Mouse (Mus musculus): ENCODE results near the gene Mdc1. TPM values are rescaled to one million over a fixed set of nuclear protein-coding genes. Genes with fewer than 3 reads are reported as not detected.
A peak's percentile ranks its signal among the peaks of the same experiment; 100 is the strongest.

Gene Mdc1
- polyA plus RNA-seq (2015; fragmentation: Nextera tagmentation; extraction: Ambion mirVana), result 8.5 and 9.1 TPM in 2 replicates

DNA sequence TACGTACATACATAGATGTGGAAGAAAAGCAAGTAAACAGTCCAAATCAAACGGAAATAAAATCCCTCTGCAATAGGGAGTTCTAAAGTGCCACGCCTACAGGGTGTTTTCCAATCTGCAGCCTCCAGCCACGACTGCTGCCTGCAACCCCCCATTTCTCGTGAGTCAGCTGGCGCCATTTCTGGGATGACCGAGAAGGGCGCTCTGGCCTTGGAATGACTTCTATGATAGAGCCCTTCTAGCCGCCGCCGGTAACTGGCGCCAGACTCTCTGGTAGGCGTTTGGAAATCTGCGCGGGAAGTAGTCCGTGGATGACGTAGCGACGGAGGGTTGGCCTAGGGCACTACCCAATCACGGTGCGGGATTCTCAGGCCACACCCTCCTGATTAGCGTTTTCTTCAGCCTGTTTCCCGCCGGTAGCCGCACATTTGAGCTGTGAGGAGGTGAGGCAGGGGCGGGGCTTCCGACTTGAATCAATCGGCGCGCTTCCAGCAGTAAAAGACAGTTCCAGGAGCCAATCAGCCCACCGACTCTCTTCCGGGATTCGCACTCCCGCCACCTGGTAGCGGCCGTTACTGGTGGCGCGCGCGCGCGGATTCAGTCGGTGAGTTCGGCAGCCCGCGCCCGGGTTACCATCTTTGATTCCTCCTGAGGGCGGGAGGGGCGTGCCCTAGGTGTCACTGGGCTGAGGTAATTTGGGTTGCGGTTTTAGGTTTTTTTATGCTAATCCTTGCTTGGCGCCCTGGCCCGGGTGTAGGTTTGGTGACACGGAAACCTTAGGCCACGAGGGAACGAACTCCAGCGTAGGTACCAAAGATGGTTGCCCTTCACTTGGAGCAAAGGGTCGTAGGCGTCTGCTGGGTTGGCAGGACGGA lies at the start of gene Mdc1:
TSS of gene Mdc1 (plus strand) at position 440 of the 875 bp plus-strand sequence.
- H3K27me3 ChIP-seq, result no peaks in the 10 kb centered on the region
- peaks cover 28% of the 10 kb centered on the region for H3K36me3 ChIP-seq (replicated peaks)
- H3K4me2 ChIP-seq, result peak within 1 kb of the TSS; percentile 80
- H3K27ac ChIP-seq (replicated peaks), result peak within 1 kb of the TSS; percentile 96
- no peaks in the 10 kb centered on the region for H3K9me3 ChIP-seq (replicated peaks)
- H3K9ac ChIP-seq, result peak within 1 kb of the TSS; percentile 77
- WGBS (ENCODE audit: insufficient replicate concordance), result under 1% methylated on average over 59 of the region's 59 CpGs
- ATAC-seq (ENCODE audit: insufficient read depth), result peak; percentile 81
- peak within 1 kb of the TSS; percentile 72 for H3K4me3 ChIP-seq (replicated peaks)
- peaks cover 50% of the 10 kb centered on the region for H3K4me1 ChIP-seq (replicated peaks)

DNA sequence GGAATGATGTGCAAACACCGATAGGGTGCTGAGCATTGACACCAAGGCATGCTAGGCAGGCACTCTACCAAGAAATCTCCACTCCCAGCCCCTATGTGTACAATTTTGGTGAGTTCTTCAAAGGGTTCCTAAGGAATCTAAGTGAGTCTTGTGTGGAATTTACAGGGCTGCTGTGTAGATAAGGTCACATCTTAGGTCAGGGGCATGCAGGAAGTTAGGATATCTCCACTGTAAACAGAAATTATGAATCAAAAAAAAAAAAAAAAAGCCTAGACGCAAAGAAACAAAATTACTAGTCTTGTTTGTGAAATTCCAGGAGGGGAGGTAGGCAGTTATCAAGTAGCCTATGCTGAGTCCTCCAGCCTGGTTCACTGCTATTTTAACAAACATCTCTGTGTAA lies 48.5 kb upstream of the Mdc1 start:
- no peaks in the 10 kb centered on the region for H3K9me3 ChIP-seq (replicated peaks)
- no peak overlapping the region for H3K4me2 ChIP-seq
- no peak for ATAC-seq (ENCODE audit: insufficient read depth)
- no peaks in the 10 kb centered on the region for H3K36me3 ChIP-seq (replicated peaks)
- H3K27me3 ChIP-seq, result no peaks in the 10 kb centered on the region
- H3K4me3 ChIP-seq (replicated peaks), result no peak overlapping the region
- H3K4me1 ChIP-seq (replicated peaks), result peaks cover 21% of the 10 kb centered on the region
- 0 out of 2 replicates have a peak overlapping the region, but pooled peaks have one; percentile 6 for H3K27ac ChIP-seq (replicated peaks)
- H3K9ac ChIP-seq, result no peak overlapping the region
- 50% methylated on average over 2 of the region's 2 CpGs for WGBS (ENCODE audit: insufficient replicate concordance)

DNA sequence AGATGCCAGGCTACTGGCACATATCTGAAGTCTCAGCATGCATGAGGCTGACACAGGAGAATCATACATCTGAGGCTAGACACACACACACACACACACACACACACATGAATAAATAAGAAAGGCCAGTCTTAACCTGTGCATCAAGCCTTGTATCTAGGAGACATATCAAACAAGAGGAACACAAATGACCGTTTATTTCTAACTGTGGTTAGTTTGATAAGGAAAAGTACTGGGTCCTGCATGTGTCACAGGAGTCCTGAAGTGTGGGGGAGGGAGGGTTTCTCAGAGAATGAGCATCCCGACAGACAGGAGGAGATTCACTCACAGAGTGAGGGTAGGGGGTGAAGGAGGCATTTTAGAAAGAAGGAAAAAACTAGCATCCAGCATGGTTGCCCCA lies 46.2 kb upstream of the Mdc1 start:
- no peak overlapping the region for H3K9ac ChIP-seq

DNA sequence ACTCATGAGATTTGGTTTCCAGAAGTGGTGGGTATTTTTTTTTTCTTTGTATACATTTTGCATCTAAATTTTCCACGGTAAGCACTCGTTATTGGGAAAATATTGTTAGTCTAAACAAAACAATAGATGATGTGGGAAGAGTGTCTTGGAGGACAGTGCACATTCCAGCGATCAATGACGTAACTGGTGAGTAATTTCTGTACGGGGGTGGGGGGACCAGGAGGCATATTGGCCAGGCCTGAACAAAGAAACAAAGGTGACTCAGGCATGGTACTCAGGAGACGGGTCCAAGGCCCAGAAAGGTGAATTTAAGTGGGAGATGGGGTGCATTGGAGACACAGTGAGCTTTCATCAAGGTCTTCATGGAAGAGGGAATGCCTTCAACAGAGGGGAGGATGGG lies 45.7 kb upstream of the Mdc1 start:
- Histone ChIP-seq H3K9me3 (replicated peaks) (no peaks in the 10 kb centered on the region), H3K4me3 (replicated peaks) (no peak overlapping the region), H3K9ac (no peak overlapping the region), H3K36me3 (replicated peaks) (no peaks in the 10 kb centered on the region), H3K4me1 (replicated peaks) (peaks cover 21% of the 10 kb centered on the region), H3K4me2 (no peak overlapping the region), H3K27me3 (no peaks in the 10 kb centered on the region), H3K27ac (replicated peaks) (no peak overlapping the region; the same call in 1 of the 2 replicates)
- ATAC-seq (ENCODE audit: insufficient read depth), result no peak
- WGBS (ENCODE audit: insufficient replicate concordance), result 66% methylated on average over 6 of the region's 6 CpGs

More for the DNA sequence above, 46.2 kb upstream of the Mdc1 start:
- no peak overlapping the region for H3K4me3 ChIP-seq (replicated peaks)
- H3K9me3 ChIP-seq (replicated peaks), result no peaks in the 10 kb centered on the region
- H3K36me3 ChIP-seq (replicated peaks), result no peaks in the 10 kb centered on the region
- peak; percentile 66 for ATAC-seq (ENCODE audit: insufficient read depth)
- no peak overlapping the region for H3K4me2 ChIP-seq
- 20% methylated on average over 2 of the region's 2 CpGs for WGBS (ENCODE audit: insufficient replicate concordance)
- peaks cover 21% of the 10 kb centered on the region for H3K4me1 ChIP-seq (replicated peaks)
- no peaks in the 10 kb centered on the region for H3K27me3 ChIP-seq
- H3K27ac ChIP-seq (replicated peaks), result peak overlapping the region; percentile 9; the same call in 1 of the 2 replicates

DNA sequence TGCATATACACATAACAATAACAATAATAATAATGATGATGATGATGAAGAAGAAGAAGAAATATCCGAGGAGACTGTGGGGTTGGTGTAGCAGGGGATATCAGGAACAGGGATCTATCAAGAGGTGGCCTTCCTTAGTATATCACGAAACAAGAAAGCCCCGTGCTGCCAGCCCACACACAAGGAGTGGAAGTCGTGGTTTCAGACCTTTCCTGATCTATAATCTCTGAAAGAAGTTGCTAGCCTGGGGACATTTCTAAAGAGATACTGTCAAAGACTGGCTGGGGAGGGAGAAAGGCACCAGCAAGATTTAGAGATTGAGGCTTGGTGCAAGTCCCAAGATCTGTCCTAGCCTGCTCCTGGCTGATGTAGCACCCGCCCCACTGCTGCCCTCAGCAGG lies 44.5 kb upstream of the Mdc1 start:
- 0 out of 2 replicates have a peak overlapping the region, but pooled peaks have one; percentile 29 for H3K27ac ChIP-seq (replicated peaks)
- no peak overlapping the region for H3K4me3 ChIP-seq (replicated peaks)
- no peak overlapping the region for H3K4me2 ChIP-seq
- H3K9me3 ChIP-seq (replicated peaks), result no peaks in the 10 kb centered on the region
- WGBS (ENCODE audit: insufficient replicate concordance), result 14% methylated on average over 5 of the region's 5 CpGs
- ATAC-seq (ENCODE audit: insufficient read depth), result no peak
- H3K36me3 ChIP-seq (replicated peaks), result no peaks in the 10 kb centered on the region
- H3K9ac ChIP-seq, result no peak overlapping the region
- H3K27me3 ChIP-seq, result no peaks in the 10 kb centered on the region
- H3K4me1 ChIP-seq (replicated peaks), result peaks cover 21% of the 10 kb centered on the region

DNA sequence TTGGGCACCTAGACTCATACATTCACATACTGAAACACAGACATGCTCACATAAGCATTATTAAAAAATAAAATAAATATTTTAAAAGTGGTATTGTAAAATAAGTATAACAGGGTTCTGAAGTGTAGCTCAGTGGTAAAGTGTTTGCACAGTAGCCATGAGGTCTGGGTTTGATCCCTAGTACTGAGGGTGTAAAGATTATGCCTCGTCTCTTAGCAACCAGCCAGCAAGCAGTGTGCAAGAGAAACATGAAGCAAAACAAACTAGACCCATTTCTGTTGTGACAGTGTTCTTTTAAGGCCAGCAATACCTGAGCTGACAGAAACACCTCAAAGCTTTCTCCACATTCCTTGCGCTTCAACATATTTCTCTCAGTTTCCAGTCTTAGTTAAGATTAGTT lies 40.4 kb upstream of the Mdc1 start:
- Histone ChIP-seq H3K36me3 (replicated peaks) (no peaks in the 10 kb centered on the region), H3K9me3 (replicated peaks) (no peaks in the 10 kb centered on the region), H3K27me3 (no peaks in the 10 kb centered on the region), H3K4me2 (no peak overlapping the region), H3K9ac (no peak overlapping the region), H3K4me3 (replicated peaks) (no peak overlapping the region), H3K4me1 (replicated peaks) (peaks cover 7% of the 10 kb centered on the region), H3K27ac (replicated peaks) (no peak overlapping the region)
- 57% methylated on average over 2 of the region's 2 CpGs for WGBS (ENCODE audit: insufficient replicate concordance)
- no peak for ATAC-seq (ENCODE audit: insufficient read depth)

DNA sequence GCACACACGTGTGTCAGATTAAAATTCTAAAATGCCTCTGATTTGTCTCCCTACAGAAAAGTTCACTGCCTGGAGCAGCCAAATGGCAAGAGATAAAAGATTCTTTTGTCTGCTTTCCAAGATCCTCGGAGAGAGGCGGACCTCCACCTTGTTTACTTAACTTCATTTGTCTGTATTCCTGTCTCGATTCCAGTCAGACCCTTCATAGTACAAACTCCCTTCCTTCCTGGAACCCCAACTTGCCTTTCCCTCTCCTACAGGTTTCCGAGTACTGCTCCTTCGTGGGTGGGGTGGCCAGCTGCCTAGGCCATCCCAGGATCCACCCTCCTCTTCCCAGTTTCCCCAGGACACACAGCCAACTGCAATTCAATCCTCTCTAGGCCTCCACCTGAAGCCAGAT lies 38.3 kb upstream of the Mdc1 start:
- Histone ChIP-seq H3K27me3 (no peaks in the 10 kb centered on the region), H3K4me3 (replicated peaks) (no peak overlapping the region), H3K27ac (replicated peaks) (no peak overlapping the region), H3K4me2 (no peak overlapping the region), H3K9ac (no peak overlapping the region), H3K36me3 (replicated peaks) (no peaks in the 10 kb centered on the region), H3K9me3 (replicated peaks) (no peaks in the 10 kb centered on the region), H3K4me1 (replicated peaks) (peaks cover 6% of the 10 kb centered on the region; the same call in 1 of the 2 replicates)
- no peak for ATAC-seq (ENCODE audit: insufficient read depth)
- 64% methylated on average over 6 of the region's 6 CpGs for WGBS (ENCODE audit: insufficient replicate concordance)

DNA sequence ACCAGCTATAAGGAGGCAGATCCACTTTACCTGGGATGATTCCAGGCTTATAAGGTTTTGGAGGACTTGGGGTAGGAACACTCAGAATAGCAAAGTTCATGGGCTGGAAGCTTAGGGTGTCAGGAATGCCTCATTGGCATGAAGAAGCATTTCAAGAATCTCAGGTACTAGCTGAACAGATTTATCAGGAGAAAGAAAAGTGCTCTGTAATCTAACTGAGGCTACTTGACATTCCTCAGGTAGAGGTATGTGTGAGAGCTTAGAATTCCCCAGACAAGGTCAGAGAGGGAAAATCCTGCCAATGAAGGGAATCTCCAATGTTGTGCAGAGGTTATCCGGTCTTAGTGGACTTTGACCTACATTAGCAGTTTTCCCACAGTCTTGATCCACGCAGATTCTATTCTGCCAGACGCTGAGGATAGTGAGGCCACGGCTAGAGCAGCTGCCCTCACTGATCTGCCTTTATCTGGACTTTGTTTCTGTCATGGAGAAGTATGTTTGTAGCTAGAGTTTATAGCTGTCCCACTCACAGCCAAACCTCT lies 37.4 kb upstream of the Mdc1 start:
- Histone ChIP-seq H3K27ac (replicated peaks) (no peak overlapping the region), H3K27me3 (no peaks in the 10 kb centered on the region), H3K9me3 (replicated peaks) (no peaks in the 10 kb centered on the region), H3K4me3 (replicated peaks) (no peak overlapping the region), H3K4me1 (replicated peaks) (peaks cover 8% of the 10 kb centered on the region; the same call in 1 of the 2 replicates), H3K9ac (no peak overlapping the region), H3K4me2 (no peak overlapping the region), H3K36me3 (replicated peaks) (no peaks in the 10 kb centered on the region)
- 59% methylated on average over 4 of the region's 4 CpGs for WGBS (ENCODE audit: insufficient replicate concordance)
- ATAC-seq (ENCODE audit: insufficient read depth), result no peak

DNA sequence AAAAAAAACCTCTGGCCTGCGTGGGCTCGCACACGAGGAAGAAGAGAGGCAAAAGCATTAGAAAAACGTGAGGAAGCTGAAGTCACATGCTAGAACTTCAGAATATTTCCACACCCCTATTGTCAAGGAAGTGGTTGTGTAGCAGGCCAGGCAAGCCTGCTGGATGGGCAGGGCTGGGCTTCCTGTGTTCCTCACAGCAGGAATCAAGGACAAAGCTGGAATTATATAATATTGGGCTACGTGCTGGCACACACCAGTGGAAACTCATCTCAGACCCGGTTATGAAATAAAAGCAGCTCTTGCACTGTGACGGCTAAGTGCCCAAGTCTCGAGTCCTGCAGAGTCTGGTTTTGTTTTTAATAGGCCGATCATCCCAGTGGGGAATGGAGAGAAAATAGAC lies 33.2 kb upstream of the Mdc1 start:
- ATAC-seq (ENCODE audit: insufficient read depth), result no peak
- no peaks in the 10 kb centered on the region for H3K36me3 ChIP-seq (replicated peaks)
- 50% methylated on average over 9 of the region's 9 CpGs for WGBS (ENCODE audit: insufficient replicate concordance)

DNA sequence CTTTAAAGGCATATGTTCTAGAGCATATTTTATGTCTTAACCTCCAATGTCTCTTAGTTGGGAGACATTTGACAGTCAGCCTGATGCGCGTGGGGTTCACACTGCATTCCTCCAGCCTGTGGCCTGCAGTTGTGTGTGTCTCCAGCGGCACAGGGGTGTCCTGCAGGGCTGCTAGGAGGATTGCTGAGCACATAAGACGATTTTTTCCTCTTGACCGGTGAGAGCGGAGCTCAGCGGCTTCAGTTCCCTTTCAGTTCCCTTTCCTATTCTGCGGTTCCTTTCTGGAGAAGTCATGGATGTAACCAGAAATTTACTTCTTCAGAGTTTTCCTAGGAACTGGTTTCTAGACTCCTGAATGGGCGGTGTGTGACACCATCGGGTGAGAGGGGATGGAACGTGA lies 31.9 kb upstream of the Mdc1 start:
- WGBS (ENCODE audit: insufficient replicate concordance), result 76% methylated on average over 11 of the region's 11 CpGs
- no peak for ATAC-seq (ENCODE audit: insufficient read depth)
- no peak overlapping the region for H3K4me3 ChIP-seq (replicated peaks)

More for the DNA sequence above, 33.2 kb upstream of the Mdc1 start:
- Histone ChIP-seq H3K4me3 (replicated peaks) (no peak overlapping the region), H3K27ac (replicated peaks) (no peak overlapping the region), H3K9ac (no peak overlapping the region), H3K9me3 (replicated peaks) (no peaks in the 10 kb centered on the region), H3K27me3 (no peaks in the 10 kb centered on the region), H3K4me1 (replicated peaks) (peaks cover 17% of the 10 kb centered on the region; the same call in 1 of the 2 replicates), H3K4me2 (no peak overlapping the region)

DNA sequence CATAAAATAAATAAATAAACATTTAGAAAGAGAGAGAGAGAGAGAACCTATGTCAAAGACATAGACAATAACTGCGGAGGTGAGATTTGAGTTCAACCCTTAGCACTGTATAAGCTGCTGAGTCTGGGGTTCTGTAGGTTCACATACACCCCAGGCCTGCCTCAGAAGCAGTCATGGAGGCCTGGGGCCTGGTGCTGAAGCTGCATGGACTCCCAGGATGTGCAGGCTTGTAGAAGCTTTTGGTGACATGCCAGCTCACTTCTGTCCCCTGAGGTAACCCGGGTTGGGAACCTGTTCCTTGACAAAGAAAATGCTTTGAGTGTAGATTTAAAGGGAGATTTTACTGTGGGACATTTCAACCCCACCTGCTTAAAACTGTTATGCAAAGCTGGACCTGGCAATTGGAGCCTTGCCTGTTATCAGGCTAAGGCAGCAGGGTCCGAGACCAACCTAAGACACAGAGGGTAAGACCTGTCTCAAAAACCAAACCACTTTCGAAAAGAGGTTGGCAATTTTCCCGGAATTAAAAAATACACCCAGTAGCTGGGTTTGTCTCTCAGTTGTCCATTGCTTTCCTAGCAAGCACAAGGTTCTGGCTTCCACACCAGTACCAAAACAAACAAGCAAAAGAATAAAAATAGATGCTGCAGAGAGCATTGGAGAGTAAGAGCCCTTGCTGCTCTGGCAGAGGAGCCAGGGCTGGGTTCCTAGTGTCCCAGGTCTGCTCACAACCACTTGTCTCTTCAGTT lies 30.2 kb upstream of the Mdc1 start:
- no peak overlapping the region for H3K9ac ChIP-seq
- H3K36me3 ChIP-seq (replicated peaks), result no peaks in the 10 kb centered on the region
- H3K4me2 ChIP-seq, result no peak overlapping the region
- H3K27me3 ChIP-seq, result no peaks in the 10 kb centered on the region
- H3K9me3 ChIP-seq (replicated peaks), result no peaks in the 10 kb centered on the region
- H3K4me3 ChIP-seq (replicated peaks), result no peak overlapping the region
- ATAC-seq (ENCODE audit: insufficient read depth), result no peak
- WGBS (ENCODE audit: insufficient replicate concordance), result 44% methylated on average over 5 of the region's 5 CpGs
- H3K4me1 ChIP-seq (replicated peaks), result peaks cover 42% of the 10 kb centered on the region
- H3K27ac ChIP-seq (replicated peaks), result 0 out of 2 replicates have a peak overlapping the region, but pooled peaks have one; percentile 3

More for the DNA sequence above, 31.9 kb upstream of the Mdc1 start:
- Histone ChIP-seq H3K27ac (replicated peaks) (no peak overlapping the region), H3K9me3 (replicated peaks) (no peaks in the 10 kb centered on the region), H3K27me3 (no peaks in the 10 kb centered on the region), H3K4me1 (replicated peaks) (peaks cover 26% of the 10 kb centered on the region), H3K36me3 (replicated peaks) (no peaks in the 10 kb centered on the region), H3K4me2 (no peak overlapping the region), H3K9ac (no peak overlapping the region)
